Mouse (Mus musculus): Measurements from ENCODE around the gene Stip1. TPM values are rescaled to one million over a fixed set of nuclear protein-coding genes. Genes with fewer than 3 reads are reported as not detected.
A peak's percentile ranks its signal among the peaks of the same experiment; 100 is the strongest.
"Not testable (repeated sequence)": the region's sequence is repeated elsewhere in the genome, so short reads cannot be mapped to it uniquely, and the experiment has no call there.

Stip1 gene
- polyA plus RNA-seq, 1 experiment, result 9.2 TPM

GRCm38 (mm10) chr19:7056248-7057087 is 16.7 kb upstream of the Stip1 start, which contains the start of gene Macrod1:
Gene Macrod1, plus strand, starts transcription at chr19:7056810.
- TF ChIP-seq TAL1 (IDR thresholded peaks at IDR 0.05; ENCODE audit: low read length), result no peak
- no peak for TF ChIP-seq GATA1 (IDR thresholded peaks at IDR 0.05; ENCODE audit: low read length)
- Histone ChIP-seq H3K36me3 (ENCODE audit: control insufficient read depth) (no peaks in the 10 kb centered on the region), H3K4me1 (ENCODE audit: control insufficient read depth) (peaks cover 34% of the 10 kb centered on the region), H3K9me3 (ENCODE audit: control insufficient read depth, low read length) (no peaks in the 10 kb centered on the region), H3K4me3 (replicated peaks) (peak within 1 kb of the TSS; percentile 71), H3K27me3 (ENCODE audit: control insufficient read depth) (peaks cover 6% of the 10 kb centered on the region)

GRCm38 (mm10) chr19:7055173-7055572 is 15.4 kb upstream of the Stip1 start:
- peaks cover 3% of the 10 kb centered on the region for H3K9me3 ChIP-seq (ENCODE audit: control insufficient read depth, low read length)
- no peaks in the 10 kb centered on the region for H3K36me3 ChIP-seq (ENCODE audit: control insufficient read depth)
- TF ChIP-seq TAL1 (IDR thresholded peaks at IDR 0.05; ENCODE audit: low read length), result no peak
- no peak for TF ChIP-seq GATA1 (IDR thresholded peaks at IDR 0.05; ENCODE audit: low read length)
- peaks cover 6% of the 10 kb centered on the region for H3K27me3 ChIP-seq (ENCODE audit: control insufficient read depth)
- H3K4me3 ChIP-seq (replicated peaks), result no peak overlapping the region
- H3K4me1 ChIP-seq (ENCODE audit: control insufficient read depth), result peaks cover 30% of the 10 kb centered on the region

GRCm38 (mm10) chr19:7054772-7055171 is 15.0 kb upstream of the Stip1 start:
- peaks cover 3% of the 10 kb centered on the region for H3K9me3 ChIP-seq (ENCODE audit: control insufficient read depth, low read length)
- TF ChIP-seq GATA1 (IDR thresholded peaks at IDR 0.05; ENCODE audit: low read length) (no peak), TAL1 (IDR thresholded peaks at IDR 0.05; ENCODE audit: low read length) (no peak)

GRCm38 (mm10) chr19:7053382-7053781 is 13.6 kb upstream of the Stip1 start:
- not testable (repeated sequence) for H3K4me3 ChIP-seq (replicated peaks); H3K27me3 ChIP-seq (ENCODE audit: control insufficient read depth); H3K36me3 ChIP-seq (ENCODE audit: control insufficient read depth); H3K9me3 ChIP-seq (ENCODE audit: control insufficient read depth, low read length)
- peaks cover 27% of the 10 kb centered on the region for H3K4me1 ChIP-seq (ENCODE audit: control insufficient read depth)

More at GRCm38 (mm10) chr19:7054772-7055171, 15.0 kb upstream of the Stip1 start:
- Histone ChIP-seq H3K4me3 (replicated peaks) (no peak overlapping the region), H3K27me3 (ENCODE audit: control insufficient read depth) (peaks cover 6% of the 10 kb centered on the region), H3K4me1 (ENCODE audit: control insufficient read depth) (peaks cover 30% of the 10 kb centered on the region), H3K36me3 (ENCODE audit: control insufficient read depth) (no peaks in the 10 kb centered on the region)

GRCm38 (mm10) chr19:7044706-7045105 is 4.9 kb upstream of the Stip1 start:
- peaks cover 11% of the 10 kb centered on the region for H3K4me1 ChIP-seq (ENCODE audit: control insufficient read depth)
- no peaks in the 10 kb centered on the region for H3K36me3 ChIP-seq (ENCODE audit: control insufficient read depth)
- peaks cover 3% of the 10 kb centered on the region; the same call in 1 of the 2 replicates for H3K27me3 ChIP-seq (ENCODE audit: control insufficient read depth)

GRCm38 (mm10) chr19:7044279-7044678 is 4.5 kb upstream of the Stip1 start:
- H3K4me1 ChIP-seq (ENCODE audit: control insufficient read depth), result peaks cover 12% of the 10 kb centered on the region
- H3K9me3 ChIP-seq (ENCODE audit: control insufficient read depth, low read length), result no peaks in the 10 kb centered on the region
- TF ChIP-seq GATA1 (IDR thresholded peaks at IDR 0.05; ENCODE audit: low read length), result no peak
- TF ChIP-seq TAL1 (IDR thresholded peaks at IDR 0.05; ENCODE audit: low read length), result no peak
- no peak overlapping the region for H3K4me3 ChIP-seq (replicated peaks)
- peaks cover 3% of the 10 kb centered on the region; the same call in 1 of the 2 replicates for H3K27me3 ChIP-seq (ENCODE audit: control insufficient read depth)
- H3K36me3 ChIP-seq (ENCODE audit: control insufficient read depth), result no peaks in the 10 kb centered on the region

More at GRCm38 (mm10) chr19:7044706-7045105, 4.9 kb upstream of the Stip1 start:
- TF ChIP-seq TAL1 (IDR thresholded peaks at IDR 0.05; ENCODE audit: low read length) (no peak), GATA1 (IDR thresholded peaks at IDR 0.05; ENCODE audit: low read length) (no peak)
- Histone ChIP-seq H3K9me3 (ENCODE audit: control insufficient read depth, low read length) (no peaks in the 10 kb centered on the region), H3K4me3 (replicated peaks) (no peak overlapping the region)

- Histone ChIP-seq H3K4me3 (replicated peaks) (peak overlapping the region; percentile 73), H3K27me3 (ENCODE audit: control insufficient read depth) (no peaks in the 10 kb centered on the region), H3K9me3 (ENCODE audit: control insufficient read depth, low read length) (no peaks in the 10 kb centered on the region), H3K4me1 (ENCODE audit: control insufficient read depth) (peaks cover 38% of the 10 kb centered on the region), H3K36me3 (ENCODE audit: control insufficient read depth) (peaks cover 20% of the 10 kb centered on the region)
- no peak for TF ChIP-seq GATA1 (IDR thresholded peaks at IDR 0.05; ENCODE audit: low read length)
- no peak for TF ChIP-seq TAL1 (IDR thresholded peaks at IDR 0.05; ENCODE audit: low read length)
These were observed 1.4 kb upstream of the Stip1 start for GRCm38 (mm10) chr19:7041171-7041570.

- H3K4me3 ChIP-seq (replicated peaks), result peak overlapping the region; percentile 73
- H3K9me3 ChIP-seq (ENCODE audit: control insufficient read depth, low read length), result no peaks in the 10 kb centered on the region
- H3K36me3 ChIP-seq (ENCODE audit: control insufficient read depth), result peaks cover 23% of the 10 kb centered on the region
- H3K4me1 ChIP-seq (ENCODE audit: control insufficient read depth), result peaks cover 39% of the 10 kb centered on the region
- no peak for TF ChIP-seq GATA1 (IDR thresholded peaks at IDR 0.05; ENCODE audit: low read length)
- no peak for TF ChIP-seq TAL1 (IDR thresholded peaks at IDR 0.05; ENCODE audit: low read length)
- H3K27me3 ChIP-seq (ENCODE audit: control insufficient read depth), result no peaks in the 10 kb centered on the region
These were observed 917 bp upstream of the Stip1 start for GRCm38 (mm10) chr19:7040637-7041130.

- TF ChIP-seq TAL1 (IDR thresholded peaks at IDR 0.05; ENCODE audit: low read length) (no peak), GATA1 (IDR thresholded peaks at IDR 0.05; ENCODE audit: low read length) (no peak)
- no peaks in the 10 kb centered on the region for H3K27me3 ChIP-seq (ENCODE audit: control insufficient read depth)
- peaks cover 41% of the 10 kb centered on the region for H3K4me1 ChIP-seq (ENCODE audit: control insufficient read depth)
- H3K4me3 ChIP-seq (replicated peaks), result peak overlapping the region; percentile 73
- H3K36me3 ChIP-seq (ENCODE audit: control insufficient read depth), result peaks cover 36% of the 10 kb centered on the region
- H3K9me3 ChIP-seq (ENCODE audit: control insufficient read depth, low read length), result no peaks in the 10 kb centered on the region
These were observed 563 bp downstream of the Stip1 start for GRCm38 (mm10) chr19:7039088-7039720.

All from erythroblast, embryonic 14.5 days (primary cell).